Mouse (Mus musculus) limb, embryonic 14.5 days (tissue): Measurements from ENCODE around the gene Slc27a1. TPM values are rescaled to one million over a fixed set of nuclear protein-coding genes. Genes with fewer than 3 reads are reported as not detected.
"Not testable (repeated sequence)": the region's sequence is repeated elsewhere in the genome, so short reads cannot be mapped to it uniquely, and the experiment has no call there.

Experiments
- ATAC-seq: fragments of 200-750 bp; cut with Nextera tagmentation; 2 replicates; pipeline ENCODE4 v1.8.0; 2017; ENCODE audit warnings: low read depth, moderate number of reproducible peaks, moderate TSS enrichment; ENCODE audit not compliant: low FRiP score
- DNase-seq: peaks from one replicate; pipeline ENCODE4 v3.0.0-alpha.2; 2015; ENCODE audit warnings: low spot score
- H3K27ac ChIP-seq: fragments of 300-500 bp; sonication (generic); replicated peaks from 2 replicates; pipeline ENCODE4 v1.5.1; 2014; ENCODE audit warnings: low read depth, mild to moderate bottlenecking, low read length, moderate library complexity, mixed read lengths
- H3K27me3 ChIP-seq: fragments of 300-500 bp; sonication (generic); 2 replicates; pipeline ENCODE4 v1.6.1; 2014; ENCODE audit warnings: low read length, mixed read lengths; ENCODE audit not compliant: control insufficient read depth, insufficient read depth
- H3K36me3 ChIP-seq: fragments of 300-500 bp; sonication (generic); 2 replicates; pipeline ENCODE4 v1.6.1; 2014; ENCODE audit warnings: mild to moderate bottlenecking, low read length, moderate library complexity, mixed read lengths; ENCODE audit not compliant: control insufficient read depth, insufficient read depth
- H3K4me1 ChIP-seq: fragments of 300-500 bp; sonication (generic); 2 replicates; pipeline ENCODE4 v1.6.1; 2014; ENCODE audit warnings: antibody characterized with exemption, low read length, mixed read lengths; ENCODE audit not compliant: control insufficient read depth, insufficient read depth
- H3K4me2 ChIP-seq: fragments of 300-500 bp; sonication (generic); replicated peaks from 2 replicates; pipeline ENCODE4 v1.6.1; 2014; ENCODE audit warnings: low read depth, mild to moderate bottlenecking, low read length, moderate library complexity; ENCODE audit not compliant: severe bottlenecking
- H3K4me3 ChIP-seq: fragments of 300-500 bp; sonication (generic); replicated peaks from 2 replicates; pipeline ENCODE4 v1.5.1; 2014; ENCODE audit warnings: low read length
- H3K9ac ChIP-seq: fragments of 300-500 bp; sonication (generic); 2 replicates; pipeline ENCODE4 v1.6.1; 2014; ENCODE audit warnings: mild to moderate bottlenecking, low read depth, low read length, moderate library complexity; ENCODE audit not compliant: severe bottlenecking
- H3K9me3 ChIP-seq: fragments of 300-500 bp; sonication (generic); 2 replicates; pipeline ENCODE4 v1.6.1; 2016; ENCODE audit warnings: low read length; ENCODE audit not compliant: control insufficient read depth
- POLR2A ChIP-seq: fragments of 200-500 bp; IDR thresholded peaks from 2 replicates; pipeline ENCODE4 v1.8.0; 2012; ENCODE audit warnings: inconsistent platforms, mild to moderate bottlenecking, moderate library complexity, borderline replicate concordance; ENCODE audit not compliant: insufficient read depth, insufficient read length; ENCODE audit errors: extremely low read depth
- WGBS: fragments of 180-500 bp; shearing (Covaris S2); extraction: QIAGEN DNeasy Blood & Tissue Kit; methylation state at CpG from one replicate; pipeline ENCODE4 v1.1.7; 2014; 5-methylcytosine and 5-hydroxymethylcytosine counted together
- polyA plus RNA-seq, 2 experiments: library from polyadenylated mRNA; depleted of rRNA in 1 of 2; stranded (reverse) in 1 of 2; unstranded in 1 of 2; fragments of >200 nt; fragmentation: Nextera tagmentation in 1 of 2; extraction: Ambion mirVana in 1 of 2; gene quantifications; 2 replicates each; pipeline versions ENCODE4 v1.2.1 to v1.2.3; 2012 to 2014

Gene Slc27a1
- polyA plus RNA-seq, 2 experiments = 24.3 to 87.8 TPM

GRCm38 (mm10) chr8:71527162-71527870, 41.4 kb upstream of the Slc27a1 start:
- H3K36me3 ChIP-seq = no peaks in the 10 kb centered on the region
- H3K27ac ChIP-seq = 0 out of 2 replicates have a peak overlapping the region, but pooled peaks have one; percentile 33
- no peak overlapping the region for H3K4me2 ChIP-seq
- WGBS = 43% methylated on average over 3 of the region's 3 CpGs
- no peak overlapping the region for H3K4me3 ChIP-seq
- ATAC-seq (0 out of 2 replicates have a peak, but pooled peaks have one; percentile 31), DNase-seq (peak; percentile 61)
- TF ChIP-seq POLR2A = no peak
- H3K9ac ChIP-seq = no peak overlapping the region
- no peaks in the 10 kb centered on the region for H3K9me3 ChIP-seq
- H3K4me1 ChIP-seq = peaks cover 5% of the 10 kb centered on the region; the same call in 1 of the 2 replicates
- peaks cover 25% of the 10 kb centered on the region for H3K27me3 ChIP-seq

GRCm38 (mm10) chr8:71528362-71529073, 40.2 kb upstream of the Slc27a1 start:
- no peaks in the 10 kb centered on the region for H3K36me3 ChIP-seq
- H3K27me3 ChIP-seq = peaks cover 25% of the 10 kb centered on the region
- 79% methylated on average over 11 of the region's 11 CpGs for WGBS
- no peak overlapping the region for H3K4me2 ChIP-seq
- no peak overlapping the region for H3K4me3 ChIP-seq
- DNase-seq (no peak), ATAC-seq (no peak)
- peak overlapping the region; percentile 48; the same call in 1 of the 2 replicates for H3K27ac ChIP-seq
- H3K9me3 ChIP-seq = no peaks in the 10 kb centered on the region
- H3K9ac ChIP-seq = no peak overlapping the region
- TF ChIP-seq POLR2A = no peak
- peaks cover 5% of the 10 kb centered on the region; the same call in 1 of the 2 replicates for H3K4me1 ChIP-seq

GRCm38 (mm10) chr8:71530735-71531467, 37.8 kb upstream of the Slc27a1 start:
- H3K4me1 ChIP-seq, H3K4me2 ChIP-seq, ATAC-seq, H3K27ac ChIP-seq, H3K4me3 ChIP-seq, H3K9me3 ChIP-seq, H3K36me3 ChIP-seq, H3K9ac ChIP-seq: not testable (repeated sequence)
- peak; percentile 20 for DNase-seq
- H3K27me3 ChIP-seq = peaks cover 12% of the 10 kb centered on the region
- 67% methylated on average over 5 of the region's 12 CpGs for WGBS

- Histone ChIP-seq H3K27ac (no peak overlapping the region), H3K9ac (no peak overlapping the region), H3K4me2 (no peak overlapping the region), H3K9me3 (no peaks in the 10 kb centered on the region), H3K36me3 (no peaks in the 10 kb centered on the region), H3K27me3 (no peaks in the 10 kb centered on the region), H3K4me3 (no peak overlapping the region), H3K4me1 (peaks cover 10% of the 10 kb centered on the region; the same call in 1 of the 2 replicates)
- ATAC-seq = no peak
- TF ChIP-seq POLR2A = no peak
- DNase-seq = no peak
- 21% methylated on average over 3 of the region's 3 CpGs for WGBS
These were observed 34.3 kb upstream of the Slc27a1 start for GRCm38 (mm10) chr8:71534263-71534810.

GRCm38 (mm10) chr8:71535663-71536062, 33.0 kb upstream of the Slc27a1 start:
- TF ChIP-seq POLR2A = no peak
- Histone ChIP-seq H3K4me3 (no peak overlapping the region), H3K4me2 (no peak overlapping the region), H3K27ac (no peak overlapping the region), H3K9me3 (no peaks in the 10 kb centered on the region), H3K4me1 (peaks cover 10% of the 10 kb centered on the region; the same call in 1 of the 2 replicates), H3K36me3 (no peaks in the 10 kb centered on the region), H3K9ac (no peak overlapping the region), H3K27me3 (no peaks in the 10 kb centered on the region; the same call in 1 of the 2 replicates)
- DNase-seq (no peak), ATAC-seq (no peak; the same call in 1 of the 2 replicates)
- 57% methylated on average over 5 of the region's 5 CpGs for WGBS
